Mouse (Mus musculus): Measurements from ENCODE around the gene Hal. TPM values are rescaled to one million over a fixed set of nuclear protein-coding genes. Genes with fewer than 3 reads are reported as not detected.

Gene Hal
- polyA plus RNA-seq, 1 experiment: not detected

- TF ChIP-seq GATA1 (IDR thresholded peaks at IDR 0.05; ENCODE audit: low read length): no peak
Measured at GRCm38 (mm10) chr10:93490451-93490850, 1.9 kb downstream of the Hal start.

- TF ChIP-seq GATA1 (IDR thresholded peaks at IDR 0.05; ENCODE audit: low read length): no peak
Measured at GRCm38 (mm10) chr10:93500864-93501263, 12.3 kb downstream of the Hal start.

- TF ChIP-seq GATA1 (IDR thresholded peaks at IDR 0.05; ENCODE audit: low read length): no peak
Measured at GRCm38 (mm10) chr10:93501346-93501745, 12.8 kb downstream of the Hal start.

GRCm38 (mm10) chr10:93508383-93508970 lies 19.9 kb downstream of the Hal start:
- no peak for TF ChIP-seq GATA1 (IDR thresholded peaks at IDR 0.05; ENCODE audit: low read length)

- TF ChIP-seq GATA1 (IDR thresholded peaks at IDR 0.05; ENCODE audit: low read length): no peak
Measured at GRCm38 (mm10) chr10:93509532-93510153, 21.1 kb downstream of the Hal start.

- no peak for TF ChIP-seq GATA1 (IDR thresholded peaks at IDR 0.05; ENCODE audit: low read length)
Measured at GRCm38 (mm10) chr10:93515419-93515818, 26.9 kb downstream of the Hal start.

- no peak for TF ChIP-seq GATA1 (IDR thresholded peaks at IDR 0.05; ENCODE audit: low read length)
Measured at GRCm38 (mm10) chr10:93515927-93516326, 27.4 kb downstream of the Hal start.

GRCm38 (mm10) chr10:93517754-93518153 lies 29.2 kb downstream of the Hal start:
- no peak for TF ChIP-seq GATA1 (IDR thresholded peaks at IDR 0.05; ENCODE audit: low read length)

- no peak for TF ChIP-seq GATA1 (IDR thresholded peaks at IDR 0.05; ENCODE audit: low read length)
Measured at GRCm38 (mm10) chr10:93518186-93518585, 29.6 kb downstream of the Hal start.

- TF ChIP-seq GATA1 (IDR thresholded peaks at IDR 0.05; ENCODE audit: low read length): no peak
Measured at GRCm38 (mm10) chr10:93518620-93519019, 30.1 kb downstream of the Hal start.

GRCm38 (mm10) chr10:93519159-93519558 lies 30.6 kb downstream of the Hal start:
- TF ChIP-seq GATA1 (IDR thresholded peaks at IDR 0.05; ENCODE audit: low read length): no peak

- no peak for TF ChIP-seq GATA1 (IDR thresholded peaks at IDR 0.05; ENCODE audit: low read length)
Measured at GRCm38 (mm10) chr10:93519756-93520155, 31.2 kb downstream of the Hal start.

- no peak for TF ChIP-seq GATA1 (IDR thresholded peaks at IDR 0.05; ENCODE audit: low read length)
Measured at GRCm38 (mm10) chr10:93520994-93521393, 32.4 kb downstream of the Hal start.

GRCm38 (mm10) chr10:93525329-93525728 lies 36.8 kb downstream of the Hal start:
- TF ChIP-seq GATA1 (IDR thresholded peaks at IDR 0.05; ENCODE audit: low read length): no peak

GRCm38 (mm10) chr10:93538287-93538686 lies 49.7 kb downstream of the Hal start:
- no peak for TF ChIP-seq GATA1 (IDR thresholded peaks at IDR 0.05; ENCODE audit: low read length)

GRCm38 (mm10) chr10:93538818-93539217 lies 50.2 kb downstream of the Hal start:
- TF ChIP-seq GATA1 (IDR thresholded peaks at IDR 0.05; ENCODE audit: low read length): no peak

- TF ChIP-seq GATA1 (IDR thresholded peaks at IDR 0.05; ENCODE audit: low read length): no peak
Measured at GRCm38 (mm10) chr10:93539775-93540430, 51.3 kb downstream of the Hal start, which contains the start of gene Amdhd1. Gene Amdhd1 (minus strand): TSS chr10:93540033.
